Mouse (Mus musculus): ENCODE data around the gene Pogk.
A peak's percentile ranks its signal among the peaks of the same experiment; 100 is the strongest.

The Pogk gene

GRCm38 (mm10) chr1:166379013-166379629 is 30.5 kb downstream of the Pogk start, which contains the start of gene Tada1:
Gene Tada1, plus strand, starts transcription at chr1:166379097.
- peak; percentile 82 for DNase-seq (ENCODE audit: low read depth, low spot score)

GRCm38 (mm10) chr1:166378431-166379012 is 31.1 kb downstream of the Pogk start:
- DNase-seq (ENCODE audit: low read depth, low spot score), result peak; percentile 7

GRCm38 (mm10) chr1:166377171-166377570 is 32.5 kb downstream of the Pogk start:
- no peak for DNase-seq (ENCODE audit: low read depth, low spot score)

- no peak for DNase-seq (ENCODE audit: low read depth, low spot score)
Observed at GRCm38 (mm10) chr1:166363122-166363521, 46.5 kb downstream of the Pogk start.

- no peak for DNase-seq (ENCODE audit: low read depth, low spot score)
Observed at GRCm38 (mm10) chr1:166362659-166363058, 47.0 kb downstream of the Pogk start.

- no peak for DNase-seq (ENCODE audit: low read depth, low spot score)
Observed at GRCm38 (mm10) chr1:166361842-166362241, 47.8 kb downstream of the Pogk start.

GRCm38 (mm10) chr1:166360896-166361295 is 48.8 kb downstream of the Pogk start:
- no peak for DNase-seq (ENCODE audit: low read depth, low spot score)

- DNase-seq (ENCODE audit: low read depth, low spot score), result peak; percentile 60
Observed at GRCm38 (mm10) chr1:166360157-166360855, 49.4 kb downstream of the Pogk start.

GRCm38 (mm10) chr1:166349751-166350150 is 59.9 kb downstream of the Pogk start:
- peak; percentile 46 for DNase-seq (ENCODE audit: low read depth, low spot score)

GRCm38 (mm10) chr1:166349341-166349740 is 60.3 kb downstream of the Pogk start:
- DNase-seq (ENCODE audit: low read depth, low spot score), result peak; percentile 22

GRCm38 (mm10) chr1:166346906-166347305 is 62.8 kb downstream of the Pogk start:
- DNase-seq (ENCODE audit: low read depth, low spot score), result no peak

GRCm38 (mm10) chr1:166345602-166346001 is 64.1 kb downstream of the Pogk start:
- no peak for DNase-seq (ENCODE audit: low read depth, low spot score)

GRCm38 (mm10) chr1:166344300-166345077 is 65.2 kb downstream of the Pogk start:
- DNase-seq (ENCODE audit: low read depth, low spot score), result no peak

- no peak for DNase-seq (ENCODE audit: low read depth, low spot score)
Observed at GRCm38 (mm10) chr1:166343586-166343985, 66.1 kb downstream of the Pogk start.

- no peak for DNase-seq (ENCODE audit: low read depth, low spot score)
Observed at GRCm38 (mm10) chr1:166342539-166342938, 67.1 kb downstream of the Pogk start.

GRCm38 (mm10) chr1:166342060-166342459 is 67.6 kb downstream of the Pogk start:
- no peak for DNase-seq (ENCODE audit: low read depth, low spot score)

- no peak for DNase-seq (ENCODE audit: low read depth, low spot score)
Observed at GRCm38 (mm10) chr1:166339110-166339509, 70.6 kb downstream of the Pogk start.
